Mouse (Mus musculus) ES-Bruce4 (cell line): ENCODE data around the gene Dxo.
"Not testable (repeated sequence)": the region's sequence is repeated elsewhere in the genome, so short reads cannot be mapped to it uniquely, and the experiment has no call there.

Source experiments
- CTCF ChIP-seq: IDR thresholded peaks from one replicate; pipeline ENCODE4 v1.8.1; 2011; ENCODE audit warnings: low read depth, low read length
- EP300 ChIP-seq: IDR thresholded peaks from 2 replicates; pipeline ENCODE4 v1.6.1; 2011; ENCODE audit warnings: low read depth, low read length; ENCODE audit not compliant: insufficient read depth
- POLR2A ChIP-seq: IDR thresholded peaks from one replicate; pipeline ENCODE4 v1.8.1; 2011; ENCODE audit warnings: low read length; ENCODE audit not compliant: insufficient read depth

GRCm38 (mm10) chr17:34813747-34814146 lies 23.1 kb upstream of the Dxo start:
- not testable (repeated sequence) for TF ChIP-seq POLR2A, EP300
- TF ChIP-seq CTCF = peak; percentile 75
